Mouse (Mus musculus): ENCODE measurements around the gene Fto.

DNA sequence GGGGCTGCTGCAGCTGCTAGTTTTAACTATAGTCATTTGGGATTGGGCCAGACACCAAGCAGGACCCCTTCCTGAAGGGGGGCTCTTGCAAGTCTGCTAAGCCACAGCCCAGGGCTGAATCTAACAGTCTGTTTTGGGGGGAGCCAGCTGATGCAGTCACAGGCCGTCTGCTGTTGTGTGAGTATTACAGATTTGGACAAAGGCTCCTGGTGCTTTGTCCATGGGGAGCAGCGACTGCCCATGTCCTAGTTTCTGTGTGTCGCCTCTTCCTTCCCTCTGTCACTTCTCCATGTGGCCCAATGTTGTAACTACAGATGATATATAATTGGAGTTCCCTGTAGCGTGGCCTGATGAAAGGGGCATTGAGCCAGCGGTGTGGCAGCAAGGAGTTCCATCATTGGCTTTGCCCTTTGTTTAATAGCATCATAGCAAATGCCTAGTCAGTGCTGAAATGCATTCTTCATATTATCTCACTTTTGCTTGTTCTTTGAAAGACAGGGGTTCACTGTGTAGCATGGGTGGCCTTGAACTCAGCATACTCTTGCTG lies 243.8 kb downstream of the Fto start:
- TF ChIP-seq CTCF (IDR thresholded peaks at IDR 0.05; ENCODE audit: borderline replicate concordance, insufficient read depth, low read depth, low read length) (no peak), POLR2A (IDR thresholded peaks at IDR 0.05; ENCODE audit: borderline replicate concordance, insufficient read depth, low read length) (no peak)
